Mouse (Mus musculus): ENCODE data around the gene Ptgdr2.

Gene Ptgdr2

GRCm38 (mm10) chr19:10975187-10975586 lies 38.2 kb downstream of the Ptgdr2 start:
- DNase-seq (ENCODE audit: low read depth, low spot score) = no peak

GRCm38 (mm10) chr19:10976318-10976717 lies 39.4 kb downstream of the Ptgdr2 start:
- peak; percentile 64 for DNase-seq (ENCODE audit: low read depth, low spot score)

DNA sequence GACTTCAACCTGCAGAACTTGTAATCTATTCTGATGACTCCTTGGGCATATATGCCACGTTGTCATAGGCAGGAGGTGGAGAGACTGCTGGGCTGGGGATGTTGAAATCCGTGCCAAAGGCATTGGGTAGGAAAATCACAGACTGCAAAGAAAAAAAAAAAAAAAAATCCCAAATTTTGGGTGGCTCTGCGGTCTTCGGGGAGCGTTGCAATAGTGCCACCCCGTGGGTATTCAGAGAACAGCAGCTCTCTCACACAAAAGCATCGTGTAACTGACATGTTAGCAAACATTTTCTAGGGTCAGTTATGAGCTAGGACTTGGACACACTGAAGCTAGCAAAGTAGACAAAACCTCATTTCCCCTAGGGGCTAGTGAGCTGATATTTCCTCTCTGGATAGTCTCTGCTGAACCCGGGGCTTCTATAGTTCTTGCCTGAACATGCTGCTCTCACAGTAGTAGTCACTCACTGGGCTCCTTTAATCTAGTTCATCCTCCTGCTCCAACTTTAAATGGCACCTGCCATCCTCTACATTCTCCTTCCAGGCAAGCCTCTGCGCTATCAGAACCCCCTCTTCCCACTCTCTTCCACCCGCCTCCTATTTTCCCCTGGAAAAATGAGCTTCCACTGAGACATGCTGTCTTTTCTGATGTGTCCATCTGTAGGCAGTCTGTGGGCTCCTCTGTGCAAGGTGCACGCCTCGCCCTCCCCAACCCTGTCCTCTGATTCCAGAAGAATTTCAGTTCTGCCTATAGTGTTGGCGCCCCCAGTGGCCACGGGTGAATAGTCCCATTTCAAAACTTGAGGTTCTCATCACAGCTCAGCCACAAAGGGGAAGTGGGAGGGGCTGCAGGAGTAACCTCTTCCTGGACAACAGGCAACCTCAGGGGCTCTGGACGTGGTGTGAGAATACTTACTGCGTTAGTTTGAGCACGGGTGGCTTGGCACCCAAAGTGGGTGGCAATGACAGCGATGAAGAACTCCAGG lies 42.5 kb downstream of the Ptgdr2 start:
- peak; percentile 90 for DNase-seq (ENCODE audit: low read depth, low spot score)

DNA sequence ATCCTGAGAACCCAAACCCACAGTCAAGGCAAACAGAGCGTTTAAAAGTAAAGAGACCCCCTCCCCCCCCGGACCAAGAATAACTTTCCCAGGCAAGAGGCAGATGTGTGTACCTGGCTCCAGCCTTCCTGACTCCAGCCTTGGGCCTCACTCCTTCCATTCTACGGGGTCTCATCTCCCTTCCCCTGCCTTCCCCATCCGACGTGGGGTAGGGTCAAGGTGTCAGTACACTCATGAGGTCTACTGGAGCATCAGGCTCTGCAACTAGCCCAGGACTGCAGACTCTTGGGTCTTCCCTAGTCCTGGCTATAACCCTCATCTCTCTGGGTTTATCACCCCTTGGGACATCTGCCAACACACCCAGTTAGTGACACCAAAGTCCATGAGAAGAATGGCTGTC lies 43.2 kb downstream of the Ptgdr2 start:
- DNase-seq (ENCODE audit: low read depth, low spot score) = no peak

- peak; percentile 73 for DNase-seq (ENCODE audit: low read depth, low spot score)
These were observed 46.2 kb downstream of the Ptgdr2 start for GRCm38 (mm10) chr19:10983146-10983545.

GRCm38 (mm10) chr19:10984551-10984950 lies 47.6 kb downstream of the Ptgdr2 start:
- peak; percentile 59 for DNase-seq (ENCODE audit: low read depth, low spot score)

GRCm38 (mm10) chr19:10985889-10986288 lies 48.9 kb downstream of the Ptgdr2 start:
- no peak for DNase-seq (ENCODE audit: low read depth, low spot score)

DNA sequence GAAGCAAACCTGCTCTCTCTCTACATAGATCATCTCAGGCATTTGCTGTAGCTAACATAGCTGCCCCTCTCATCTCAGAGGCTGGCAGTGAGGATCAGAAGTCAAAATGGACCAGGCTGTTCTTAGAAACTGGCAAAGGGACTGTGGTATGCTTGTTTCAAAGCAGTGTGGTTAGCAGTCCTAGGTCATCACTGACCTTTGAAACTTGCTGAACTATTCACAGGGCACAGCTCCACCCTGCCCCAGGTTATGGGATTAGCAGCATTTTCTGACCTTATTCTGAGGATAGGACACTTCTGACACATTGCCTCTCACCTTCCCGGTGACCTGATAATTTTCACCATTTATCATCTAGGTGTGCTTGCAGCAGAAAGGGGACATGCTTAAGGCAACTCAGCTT lies 51.6 kb downstream of the Ptgdr2 start:
- DNase-seq (ENCODE audit: low read depth, low spot score) = no peak

DNA sequence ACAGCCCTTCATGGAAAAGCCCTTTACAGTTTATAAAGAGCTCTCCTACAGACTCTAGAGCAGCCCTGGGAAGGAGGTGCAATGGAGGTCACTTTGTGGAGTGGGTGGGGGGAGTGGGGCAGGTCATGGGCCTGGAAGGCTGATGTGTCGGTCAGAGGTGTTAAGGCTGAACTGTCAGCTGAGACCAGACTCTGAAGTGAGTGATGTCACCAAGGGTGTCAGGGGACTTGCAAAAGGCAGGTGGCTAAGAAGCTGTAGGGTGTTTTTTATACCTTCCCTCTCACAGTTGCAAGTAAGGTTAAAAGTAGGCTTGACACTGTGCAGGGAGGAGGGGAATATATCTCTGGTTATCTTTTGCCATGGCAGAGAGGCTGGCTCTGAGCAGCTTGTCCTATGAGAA lies 53.8 kb downstream of the Ptgdr2 start:
- no peak for DNase-seq (ENCODE audit: low read depth, low spot score)

DNA sequence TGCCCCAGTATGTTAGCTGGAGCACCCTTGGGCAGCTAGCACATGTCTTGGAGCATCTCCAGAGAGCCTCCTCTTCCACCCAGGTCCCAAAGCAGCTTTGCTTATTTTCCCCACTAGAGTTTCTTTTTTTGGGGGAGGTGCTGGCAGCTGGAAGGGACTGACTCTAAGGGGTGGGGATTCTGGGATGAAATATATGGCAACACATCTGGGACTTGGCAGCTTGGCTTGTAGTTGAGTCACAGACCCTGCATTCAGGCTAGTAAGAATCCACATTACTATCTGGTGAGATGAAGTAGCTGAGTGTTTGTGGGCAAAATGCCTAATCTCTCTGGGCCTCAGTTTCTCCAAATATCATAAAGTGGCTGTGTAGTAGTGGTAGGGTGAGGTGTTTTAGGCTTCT lies 55.0 kb downstream of the Ptgdr2 start:
- DNase-seq (ENCODE audit: low read depth, low spot score) = no peak
